Mouse (Mus musculus) lung, postnatal 0 days (tissue): ENCODE data around the gene Inhba. TPM values are rescaled to one million over a fixed set of nuclear protein-coding genes. Genes with fewer than 3 reads are reported as not detected.
A peak's percentile ranks its signal among the peaks of the same experiment; 100 is the strongest.

Source experiments
- ATAC-seq: fragments of 200-750 bp; cut with Nextera tagmentation; 2 replicates; pipeline ENCODE4 v1.8.0; 2017; ENCODE audit warnings: moderate library complexity
- DNase-seq: peaks from one replicate; pipeline ENCODE4 v3.0.0-alpha.2; 2016; ENCODE audit warnings: low spot score
- H3K27ac ChIP-seq: fragments of 300-500 bp; sonication (generic); 2 replicates; pipeline ENCODE4 v1.5.1; 2014; ENCODE audit warnings: antibody characterized with exemption, mild to moderate bottlenecking, low read length, mixed read lengths
- H3K27me3 ChIP-seq: fragments of 300-500 bp; sonication (generic); replicated peaks from 2 replicates; pipeline ENCODE4 v1.6.1; 2014; ENCODE audit warnings: low read length, mixed read lengths; ENCODE audit not compliant: insufficient read depth
- H3K36me3 ChIP-seq: fragments of 300-500 bp; sonication (generic); 2 replicates; pipeline ENCODE4 v1.6.1; 2014; ENCODE audit warnings: low read length, mixed read lengths; ENCODE audit not compliant: insufficient read depth
- H3K4me1 ChIP-seq: fragments of 300-500 bp; sonication (generic); 2 replicates; pipeline ENCODE4 v1.6.1; 2014; ENCODE audit warnings: antibody characterized with exemption, low read depth, low read length, mixed read lengths; ENCODE audit not compliant: insufficient read depth
- H3K4me2 ChIP-seq: fragments of 300-500 bp; sonication (generic); replicated peaks from 2 replicates; pipeline ENCODE4 v1.6.1; 2014; ENCODE audit warnings: low read depth, mild to moderate bottlenecking, low read length, moderate library complexity, mixed read lengths
- H3K4me3 ChIP-seq: fragments of 300-500 bp; sonication (generic); 2 replicates; pipeline ENCODE4 v1.5.1; 2014; ENCODE audit warnings: low read depth, low read length
- H3K9ac ChIP-seq: fragments of 300-500 bp; sonication (generic); replicated peaks from 2 replicates; pipeline ENCODE4 v1.6.1; 2014; ENCODE audit warnings: low read depth, mild to moderate bottlenecking
- H3K9me3 ChIP-seq: fragments of 300-500 bp; sonication (generic); 2 replicates; pipeline ENCODE4 v1.6.1; 2016; ENCODE audit warnings: low read length, mixed read lengths
- CTCF ChIP-seq: IDR thresholded peaks from 2 replicates; pipeline ENCODE4 v1.5.1; 2016; ENCODE audit warnings: antibody characterized with exemption, mild to moderate bottlenecking
- EP300 ChIP-seq: IDR thresholded peaks from 2 replicates; pipeline ENCODE4 v1.6.1; 2016; ENCODE audit warnings: antibody characterized with exemption, mild to moderate bottlenecking, control low read depth
- WGBS: fragments of 180-500 bp; shearing (Covaris S2); extraction: QIAGEN DNeasy Blood & Tissue Kit; methylation state at CpG from one replicate; pipeline ENCODE4 v1.1.7; 2014; 5-methylcytosine and 5-hydroxymethylcytosine counted together
- polyA plus RNA-seq: library from polyadenylated mRNA; unstranded; fragments of >200 nt; fragmentation: Nextera tagmentation; extraction: Ambion mirVana; gene quantifications from 2 replicates; pipeline ENCODE4 v1.2.1, GENCODE M21; 2015

The Inhba gene
- 1.1 and 2.5 TPM in 2 replicates for polyA plus RNA-seq

GRCm38 (mm10) chr13:16011372-16012242, at the start of gene Inhba:
Inhba (plus strand) TSS chr13:16011851.
- no peaks in the 10 kb centered on the region for H3K9me3 ChIP-seq
- peak; percentile 66 for ATAC-seq

DNA sequence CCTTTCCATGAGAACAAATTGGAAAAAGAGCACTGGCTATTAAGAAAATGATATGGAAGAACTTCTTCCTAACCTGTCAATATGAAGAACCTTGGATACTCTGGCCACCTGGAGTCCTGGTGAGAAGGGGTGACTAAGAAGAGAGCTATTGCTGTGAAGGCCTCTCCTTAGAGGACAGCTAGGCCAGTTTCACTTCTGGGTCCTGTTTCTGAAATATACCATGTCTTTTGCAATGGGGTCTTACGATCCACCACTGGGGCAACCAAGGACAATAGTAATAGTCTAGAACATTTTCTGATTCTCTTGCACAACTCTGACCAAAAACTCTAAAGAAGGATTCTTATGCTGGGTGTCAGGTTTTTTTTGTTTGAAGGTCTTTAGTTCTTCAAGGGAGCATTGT, 35.1 kb upstream of the Inhba start:
- no peak overlapping the region for H3K27ac ChIP-seq
- H3K9me3 ChIP-seq: no peaks in the 10 kb centered on the region
- no peak for TF ChIP-seq CTCF
- no peak for TF ChIP-seq EP300
- H3K9ac ChIP-seq: no peak overlapping the region
- DNase-seq (no peak), ATAC-seq (no peak)
- 93% methylated on average over 1 of the region's 1 CpGs for WGBS
- H3K4me1 ChIP-seq: no peaks in the 10 kb centered on the region
- H3K4me3 ChIP-seq: no peak overlapping the region
- no peak overlapping the region for H3K4me2 ChIP-seq
- H3K27me3 ChIP-seq: no peaks in the 10 kb centered on the region
- no peaks in the 10 kb centered on the region for H3K36me3 ChIP-seq

More at GRCm38 (mm10) chr13:16011372-16012242, at the start of gene Inhba:
- peak within 1 kb of the TSS; percentile 81 for H3K4me2 ChIP-seq
- 12% methylated on average over 31 of the region's 31 CpGs for WGBS
- H3K27ac ChIP-seq: peak within 1 kb of the TSS; percentile 57; the same call in 1 of the 2 replicates
- no peaks in the 10 kb centered on the region for H3K4me1 ChIP-seq
- H3K4me3 ChIP-seq: peak within 1 kb of the TSS; percentile 54
- DNase-seq: peak; percentile 43
- 0 out of 2 replicates have a peak, but pooled peaks have one; percentile 13 for TF ChIP-seq CTCF
- TF ChIP-seq EP300: no peak
- no peaks in the 10 kb centered on the region for H3K36me3 ChIP-seq
- no peaks in the 10 kb centered on the region for H3K27me3 ChIP-seq
- peak within 1 kb of the TSS; percentile 41 for H3K9ac ChIP-seq

DNA sequence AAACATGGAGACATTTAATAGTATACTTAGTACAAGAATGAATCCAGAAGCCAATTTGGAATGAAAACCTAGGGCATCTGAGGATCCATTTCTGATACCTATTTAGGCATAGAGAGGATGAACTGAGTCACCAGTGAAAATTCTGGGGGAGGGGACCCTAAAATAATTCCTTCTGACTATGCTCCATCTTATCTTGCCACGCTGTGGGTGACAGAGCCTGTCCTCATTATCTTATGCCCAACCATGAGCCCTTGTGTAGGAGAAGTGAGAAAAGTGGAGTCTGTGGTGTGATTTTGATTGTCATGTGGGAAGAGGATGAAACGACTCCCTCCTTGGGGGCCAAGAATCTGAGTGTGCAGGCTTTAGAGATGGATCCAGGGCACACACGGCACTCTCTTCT, 32.1 kb upstream of the Inhba start:
- Histone ChIP-seq H3K4me3 (no peak overlapping the region), H3K27ac (no peak overlapping the region), H3K4me2 (no peak overlapping the region), H3K27me3 (no peaks in the 10 kb centered on the region), H3K4me1 (no peaks in the 10 kb centered on the region), H3K36me3 (no peaks in the 10 kb centered on the region), H3K9me3 (no peaks in the 10 kb centered on the region), H3K9ac (no peak overlapping the region)
- WGBS: 70% methylated on average over 3 of the region's 3 CpGs
- ATAC-seq (no peak), DNase-seq (no peak)
- TF ChIP-seq EP300 (no peak), CTCF (no peak)

- no peak for DNase-seq
- Histone ChIP-seq H3K9ac (no peak overlapping the region), H3K27ac (no peak overlapping the region), H3K36me3 (no peaks in the 10 kb centered on the region), H3K4me3 (no peak overlapping the region), H3K4me2 (no peak overlapping the region), H3K27me3 (no peaks in the 10 kb centered on the region), H3K4me1 (no peaks in the 10 kb centered on the region), H3K9me3 (no peaks in the 10 kb centered on the region)
- no peak for TF ChIP-seq EP300
- no peak for TF ChIP-seq CTCF
- ATAC-seq: no peak
- WGBS: 61% methylated on average over 3 of the region's 3 CpGs
Observed at GRCm38 (mm10) chr13:15982041-15982440, 29.6 kb upstream of the Inhba start.

GRCm38 (mm10) chr13:15985761-15986160, 25.9 kb upstream of the Inhba start:
- Histone ChIP-seq H3K36me3 (no peaks in the 10 kb centered on the region), H3K4me3 (no peak overlapping the region), H3K9ac (no peak overlapping the region), H3K27ac (no peak overlapping the region), H3K4me1 (no peaks in the 10 kb centered on the region), H3K9me3 (no peaks in the 10 kb centered on the region), H3K27me3 (no peaks in the 10 kb centered on the region), H3K4me2 (no peak overlapping the region)
- 63% methylated on average over 2 of the region's 2 CpGs for WGBS
- TF ChIP-seq CTCF: peak; percentile 52
- no peak for TF ChIP-seq EP300
- ATAC-seq: no peak
- peak; percentile 6 for DNase-seq

DNA sequence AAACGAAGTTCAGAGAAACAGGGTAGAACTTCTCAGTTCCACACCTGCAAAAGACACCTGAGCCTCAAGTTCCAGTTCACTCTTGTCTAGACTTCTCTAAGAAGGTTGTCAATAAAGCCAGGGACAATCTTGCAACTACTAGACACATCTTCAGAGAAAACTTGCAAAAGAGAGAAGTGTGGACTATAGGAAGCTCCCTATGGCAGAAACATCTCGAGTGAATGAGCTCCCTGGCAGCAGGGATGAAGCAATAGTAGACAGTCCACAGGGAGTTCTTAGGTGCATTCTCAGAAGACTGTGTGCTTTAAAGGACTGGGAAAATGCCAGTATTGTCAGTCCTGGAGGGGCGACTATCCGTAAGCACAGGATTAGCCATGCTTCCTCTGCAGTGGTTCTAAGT, 25.5 kb upstream of the Inhba start:
- Histone ChIP-seq H3K4me1 (no peaks in the 10 kb centered on the region), H3K27ac (no peak overlapping the region), H3K9ac (no peak overlapping the region), H3K27me3 (no peaks in the 10 kb centered on the region), H3K9me3 (no peaks in the 10 kb centered on the region), H3K36me3 (no peaks in the 10 kb centered on the region), H3K4me2 (no peak overlapping the region), H3K4me3 (no peak overlapping the region)
- 76% methylated on average over 4 of the region's 4 CpGs for WGBS
- no peak for ATAC-seq
- DNase-seq: no peak
- no peak for TF ChIP-seq EP300
- no peak for TF ChIP-seq CTCF
